Comparison of ENCODE assay signal across 7 mouse cellular contexts in the genomic region with DNA sequence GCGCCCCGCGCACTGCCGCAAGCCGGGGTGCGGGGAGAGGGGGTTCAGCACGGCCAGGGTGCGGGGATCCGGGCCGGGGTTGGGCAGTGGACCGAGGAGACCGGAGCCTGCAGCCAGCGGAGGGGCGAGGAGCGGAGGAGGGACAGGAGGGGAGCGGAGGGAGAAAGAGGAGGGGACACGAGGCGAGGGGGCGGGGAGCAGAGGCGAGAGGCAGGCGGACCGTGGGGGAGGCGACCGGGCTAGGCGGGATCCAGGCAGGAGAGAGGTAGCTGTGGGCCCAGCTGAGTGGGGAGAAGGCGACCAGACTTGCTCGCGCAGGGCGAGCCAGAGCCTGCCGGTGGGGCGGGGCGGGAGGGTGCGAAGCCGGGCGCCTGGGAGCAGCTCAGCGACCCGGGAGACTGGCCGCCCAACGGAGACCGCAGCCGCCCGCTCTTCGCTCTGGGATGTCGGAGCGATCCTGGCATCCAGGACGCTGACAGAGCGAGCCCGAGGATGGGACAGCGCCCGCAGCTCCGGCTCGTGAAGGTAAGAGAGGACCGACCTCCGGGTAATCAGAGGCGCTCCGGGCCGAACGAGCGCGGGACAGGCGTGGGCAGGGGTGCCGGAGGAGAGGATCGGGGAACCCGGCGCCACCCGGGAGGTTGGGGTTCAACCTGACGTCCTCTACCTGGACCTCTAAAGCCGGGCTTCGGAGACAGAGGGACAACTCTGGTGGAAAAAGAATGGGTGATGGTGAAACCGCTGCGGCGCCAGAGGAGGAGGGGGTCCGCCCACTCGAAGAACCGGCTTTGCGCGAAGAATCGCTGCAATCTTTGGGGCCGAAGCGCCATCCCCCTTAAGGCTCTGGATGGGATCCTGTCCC. TPM values are rescaled to one million over a fixed set of nuclear protein-coding genes. Genes with fewer than 3 reads are reported as not detected.
DNase-seq lines count a peak whose midpoint lies in the region; ATAC-seq and TF ChIP-seq lines count a peak whose summit lies in the region.

TSS of gene Crhr1 (plus strand) at position 276 of the 862 bp plus-strand sequence.

- H3K27ac ChIP-seq in lung, postnatal 0 days (ENCODE audit: low read length): no peak within 1 kb of the TSS
- H3K27ac ChIP-seq in forebrain, embryonic 13.5 days: no peak within 1 kb of the TSS
- H3K27ac ChIP-seq in midbrain, postnatal 0 days (ENCODE audit: low read depth, low read length): peak within 1 kb of the TSS; percentile 62; the same call in 1 of the 2 replicates

- no peak for TF ChIP-seq CTCF in lung, postnatal 0 days (IDR thresholded peaks at IDR 0.05)
- no peak for TF ChIP-seq CTCF in lung, adult 2 months (IDR thresholded peaks at IDR 0.05; ENCODE audit: insufficient read depth, low read length)
- no peak for TF ChIP-seq CTCF in midbrain, postnatal 0 days (IDR thresholded peaks at IDR 0.05)

- TF ChIP-seq EP300 in lung, postnatal 0 days (IDR thresholded peaks at IDR 0.05): no peak

- no peak for DNase-seq in lung, postnatal 0 days (ENCODE audit: low spot score)
- no peak for DNase-seq in lung, adult 2 months
- DNase-seq in cerebellum, adult 9-11 months: peak; percentile 93
- peak in 1 of 2 experiments; percentile 33 for DNase-seq in left cerebral cortex, adult 8-10 months (ENCODE audit: low spot score in 2 of 2)
- peak; percentile 52 for DNase-seq in midbrain, postnatal 0 days (ENCODE audit: low spot score)
- no peak for DNase-seq in thymus, postnatal 25 days

- H3K36me3 ChIP-seq in lung, postnatal 0 days (ENCODE audit: insufficient read depth, low read length): no peaks in the 10 kb centered on the region
- no peaks in the 10 kb centered on the region for H3K36me3 ChIP-seq in forebrain, embryonic 13.5 days (ENCODE audit: poor library complexity, severe bottlenecking)
- H3K36me3 ChIP-seq in midbrain, postnatal 0 days (ENCODE audit: insufficient read depth, low read length): no peaks in the 10 kb centered on the region

- TF ChIP-seq POLR2A in lung, adult 2 months (IDR thresholded peaks at IDR 0.05; ENCODE audit: borderline replicate concordance, extremely low read depth, low read depth, low read length): no peak

- peaks cover 43% of the 10 kb centered on the region for H3K27me3 ChIP-seq in lung, postnatal 0 days (replicated peaks; ENCODE audit: insufficient read depth, low read length)
- H3K27me3 ChIP-seq in forebrain, embryonic 13.5 days: peaks cover 75% of the 10 kb centered on the region
- H3K27me3 ChIP-seq in midbrain, postnatal 0 days (ENCODE audit: insufficient read depth, low read length): peaks cover 7% of the 10 kb centered on the region; the same call in 1 of the 2 replicates

- no peak within 1 kb of the TSS for H3K9ac ChIP-seq in lung, postnatal 0 days (replicated peaks; ENCODE audit: low read depth)
- H3K9ac ChIP-seq in forebrain, embryonic 13.5 days: peak within 1 kb of the TSS; percentile 74
- H3K9ac ChIP-seq in midbrain, postnatal 0 days (replicated peaks; ENCODE audit: low read length, poor library complexity, severe bottlenecking): peak within 1 kb of the TSS; percentile 83

- no peaks in the 10 kb centered on the region for H3K9me3 ChIP-seq in lung, postnatal 0 days (ENCODE audit: low read length)
- H3K9me3 ChIP-seq in forebrain, embryonic 13.5 days (replicated peaks): no peaks in the 10 kb centered on the region
- H3K9me3 ChIP-seq in midbrain, postnatal 0 days (ENCODE audit: low read length): no peaks in the 10 kb centered on the region

- WGBS in lung, postnatal 0 days: under 1% methylated on average over 60 of the region's 80 CpGs
- 2% methylated on average over 70 of the region's 80 CpGs for WGBS in lung, adult 2 months
- under 1% methylated on average over 79 of the region's 80 CpGs for WGBS in forebrain, embryonic 13.5 days
- WGBS in midbrain, postnatal 0 days: 2% methylated on average over 76 of the region's 80 CpGs

- H3K4me1 ChIP-seq in lung, postnatal 0 days (ENCODE audit: insufficient read depth, low read depth, low read length): no peaks in the 10 kb centered on the region
- no peaks in the 10 kb centered on the region for H3K4me1 ChIP-seq in lung, adult 2 months (ENCODE audit: control insufficient read depth, insufficient read depth, low read length)
- H3K4me1 ChIP-seq in forebrain, embryonic 13.5 days: peaks cover 22% of the 10 kb centered on the region
- H3K4me1 ChIP-seq in midbrain, postnatal 0 days (ENCODE audit: insufficient read depth, low read length): 0 out of 2 replicates have a peak, but pooled peaks cover 3% of the 10 kb centered on the region

- no peak for ATAC-seq in lung, postnatal 0 days
- peak; percentile 80 for ATAC-seq in forebrain, embryonic 13.5 days
- peak; percentile 42; the same call in 1 of the 2 replicates for ATAC-seq in midbrain, postnatal 0 days (ENCODE audit: low FRiP score)

- H3K4me2 ChIP-seq in lung, postnatal 0 days (replicated peaks; ENCODE audit: low read depth, low read length): peak within 1 kb of the TSS; percentile 53
- H3K4me2 ChIP-seq in forebrain, embryonic 13.5 days: peak within 1 kb of the TSS; percentile 96
- H3K4me2 ChIP-seq in midbrain, postnatal 0 days (ENCODE audit: low read depth, low read length, poor library complexity, severe bottlenecking): peak within 1 kb of the TSS; percentile 94

- peak within 1 kb of the TSS; percentile 25 for H3K4me3 ChIP-seq in lung, postnatal 0 days (ENCODE audit: low read depth, low read length)
- H3K4me3 ChIP-seq in lung, adult 2 months (replicated peaks; ENCODE audit: extremely low read depth, low read depth, low read length): no peak within 1 kb of the TSS
- H3K4me3 ChIP-seq in forebrain, embryonic 13.5 days: peak within 1 kb of the TSS; percentile 62
- peak within 1 kb of the TSS; percentile 76 for H3K4me3 ChIP-seq in midbrain, postnatal 0 days (ENCODE audit: low read depth, low read length)

RNA-seq across cellular contexts. Expression of gene Crhr1, which starts in this region (rescaled TPM):
- not detected in 2 replicates for polyA plus RNA-seq in lung, postnatal 0 days (2015; fragmentation: Nextera tagmentation; extraction: Ambion mirVana)
- not detected in 2 replicates for polyA plus RNA-seq in lung, adult 2 months (2012; rRNA removed)
- 1.2 and 1.9 TPM in 2 replicates for polyA plus RNA-seq in forebrain, embryonic 13.5 days (2015; fragmentation: Nextera tagmentation; extraction: Ambion mirVana)
- 10 to 100 TPM; 20.4 to 29.3 (median 23.5) TPM for total RNA-seq in left cerebral cortex, adult 8-10 months (2022)
- 26.5 and 28.0 TPM in 2 replicates for total RNA-seq in midbrain, postnatal 0 days (2014; rRNA removed)
- 7.2 and 9.4 TPM in 2 replicates for polyA plus RNA-seq in midbrain, postnatal 0 days (2015; fragmentation: Nextera tagmentation; extraction: Ambion mirVana)

Comparison
In these comparisons a context has a peak if more than half of its experiments do, and no peak if none do; other contexts are left out.
1. DNase-seq: peak in cerebellum, adult 9-11 months (single experiment) and midbrain, postnatal 0 days (single experiment); none in lung, postnatal 0 days (single experiment), lung, adult 2 months (single experiment) and thymus, postnatal 25 days (single experiment).
2. Peak in every context shown above with its lines, with median percentiles within 50 percentile points of each other: H3K4me2 ChIP-seq.